Mouse (Mus musculus): Measurements from ENCODE around the gene Ipo13. TPM values are rescaled to one million over a fixed set of nuclear protein-coding genes. Genes with fewer than 3 reads are reported as not detected.

The Ipo13 gene
- polyA plus RNA-seq, 1 experiment: 95.3 TPM

GRCm38 (mm10) chr4:117928699-117929241, 14.0 kb upstream of the Ipo13 start:
- Histone ChIP-seq H3K4me1 (ENCODE audit: control insufficient read depth, insufficient read depth, low read length) (no peaks in the 10 kb centered on the region), H3K27ac (ENCODE audit: insufficient read depth, low read depth, low read length) (no peak overlapping the region), H3K4me3 (ENCODE audit: insufficient read depth, low read length) (peak overlapping the region; percentile 10; the same call in 1 of the 2 replicates)
- TF ChIP-seq POLR2A (IDR thresholded peaks at IDR 0.05; ENCODE audit: borderline replicate concordance, low read depth, low read length): no peak
- peak; percentile 9; the same call in 1 of the 2 replicates for TF ChIP-seq CTCF (IDR thresholded peaks at IDR 0.05; ENCODE audit: low read depth, low read length)

- no peak for TF ChIP-seq POLR2A (IDR thresholded peaks at IDR 0.05; ENCODE audit: borderline replicate concordance, low read depth, low read length)
- TF ChIP-seq CTCF (IDR thresholded peaks at IDR 0.05; ENCODE audit: low read depth, low read length): peak; percentile 92
- Histone ChIP-seq H3K4me1 (ENCODE audit: control insufficient read depth, insufficient read depth, low read length) (no peaks in the 10 kb centered on the region), H3K27ac (ENCODE audit: insufficient read depth, low read depth, low read length) (no peak overlapping the region), H3K4me3 (ENCODE audit: insufficient read depth, low read length) (no peak overlapping the region)
Observed at GRCm38 (mm10) chr4:117928234-117928633, 13.4 kb upstream of the Ipo13 start.

- H3K4me1 ChIP-seq (ENCODE audit: control insufficient read depth, insufficient read depth, low read length): no peaks in the 10 kb centered on the region
- H3K27ac ChIP-seq (ENCODE audit: insufficient read depth, low read depth, low read length): no peak overlapping the region
- TF ChIP-seq POLR2A (IDR thresholded peaks at IDR 0.05; ENCODE audit: borderline replicate concordance, low read depth, low read length) (no peak), CTCF (IDR thresholded peaks at IDR 0.05; ENCODE audit: low read depth, low read length) (no peak)
- H3K4me3 ChIP-seq (ENCODE audit: insufficient read depth, low read length): peak overlapping the region; percentile 50
Observed at GRCm38 (mm10) chr4:117926545-117927482, 12.0 kb upstream of the Ipo13 start.

- Histone ChIP-seq H3K4me1 (ENCODE audit: control insufficient read depth, insufficient read depth, low read length) (no peaks in the 10 kb centered on the region), H3K27ac (ENCODE audit: insufficient read depth, low read depth, low read length) (no peak overlapping the region), H3K4me3 (ENCODE audit: insufficient read depth, low read length) (no peak overlapping the region)
- TF ChIP-seq CTCF (IDR thresholded peaks at IDR 0.05; ENCODE audit: low read depth, low read length) (no peak), POLR2A (IDR thresholded peaks at IDR 0.05; ENCODE audit: borderline replicate concordance, low read depth, low read length) (no peak)
Observed at GRCm38 (mm10) chr4:117924916-117925315, 10.1 kb upstream of the Ipo13 start.

GRCm38 (mm10) chr4:117923450-117923849, 8.7 kb upstream of the Ipo13 start:
- TF ChIP-seq POLR2A (IDR thresholded peaks at IDR 0.05; ENCODE audit: borderline replicate concordance, low read depth, low read length) (no peak), CTCF (IDR thresholded peaks at IDR 0.05; ENCODE audit: low read depth, low read length) (no peak)
- no peak overlapping the region for H3K27ac ChIP-seq (ENCODE audit: insufficient read depth, low read depth, low read length)
- no peak overlapping the region for H3K4me3 ChIP-seq (ENCODE audit: insufficient read depth, low read length)

GRCm38 (mm10) chr4:117921358-117921757, 6.6 kb upstream of the Ipo13 start:
- peaks cover 30% of the 10 kb centered on the region for H3K4me1 ChIP-seq (ENCODE audit: control insufficient read depth, insufficient read depth, low read length)

More at GRCm38 (mm10) chr4:117923450-117923849, 8.7 kb upstream of the Ipo13 start:
- H3K4me1 ChIP-seq (ENCODE audit: control insufficient read depth, insufficient read depth, low read length): peaks cover 10% of the 10 kb centered on the region

GRCm38 (mm10) chr4:117918762-117919161, 4.0 kb upstream of the Ipo13 start:
- H3K4me3 ChIP-seq (ENCODE audit: insufficient read depth, low read length): no peak overlapping the region
- TF ChIP-seq CTCF (IDR thresholded peaks at IDR 0.05; ENCODE audit: low read depth, low read length): no peak
- no peak for TF ChIP-seq POLR2A (IDR thresholded peaks at IDR 0.05; ENCODE audit: borderline replicate concordance, low read depth, low read length)
- 0 out of 2 replicates have a peak overlapping the region, but pooled peaks have one; percentile 7 for H3K27ac ChIP-seq (ENCODE audit: insufficient read depth, low read depth, low read length)
- peaks cover 32% of the 10 kb centered on the region for H3K4me1 ChIP-seq (ENCODE audit: control insufficient read depth, insufficient read depth, low read length)

More at GRCm38 (mm10) chr4:117921358-117921757, 6.6 kb upstream of the Ipo13 start:
- TF ChIP-seq CTCF (IDR thresholded peaks at IDR 0.05; ENCODE audit: low read depth, low read length): no peak
- TF ChIP-seq POLR2A (IDR thresholded peaks at IDR 0.05; ENCODE audit: borderline replicate concordance, low read depth, low read length): no peak
- Histone ChIP-seq H3K27ac (ENCODE audit: insufficient read depth, low read depth, low read length) (no peak overlapping the region), H3K4me3 (ENCODE audit: insufficient read depth, low read length) (no peak overlapping the region)

- H3K4me3 ChIP-seq (ENCODE audit: insufficient read depth, low read length): no peak overlapping the region
- peaks cover 37% of the 10 kb centered on the region for H3K4me1 ChIP-seq (ENCODE audit: control insufficient read depth, insufficient read depth, low read length)
- TF ChIP-seq CTCF (IDR thresholded peaks at IDR 0.05; ENCODE audit: low read depth, low read length) (no peak), POLR2A (IDR thresholded peaks at IDR 0.05; ENCODE audit: borderline replicate concordance, low read depth, low read length) (no peak)
- peak overlapping the region; percentile 7 for H3K27ac ChIP-seq (ENCODE audit: insufficient read depth, low read depth, low read length)
Observed at GRCm38 (mm10) chr4:117918261-117918660, 3.5 kb upstream of the Ipo13 start.

- Histone ChIP-seq H3K4me3 (ENCODE audit: insufficient read depth, low read length) (no peak overlapping the region), H3K27ac (ENCODE audit: insufficient read depth, low read depth, low read length) (peak overlapping the region; percentile 98), H3K4me1 (ENCODE audit: control insufficient read depth, insufficient read depth, low read length) (peaks cover 41% of the 10 kb centered on the region)
- TF ChIP-seq CTCF (IDR thresholded peaks at IDR 0.05; ENCODE audit: low read depth, low read length) (no peak), POLR2A (IDR thresholded peaks at IDR 0.05; ENCODE audit: borderline replicate concordance, low read depth, low read length) (no peak)
Observed at GRCm38 (mm10) chr4:117917847-117918246, 3.0 kb upstream of the Ipo13 start.

GRCm38 (mm10) chr4:117917402-117917801, 2.6 kb upstream of the Ipo13 start:
- peaks cover 43% of the 10 kb centered on the region for H3K4me1 ChIP-seq (ENCODE audit: control insufficient read depth, insufficient read depth, low read length)
- TF ChIP-seq POLR2A (IDR thresholded peaks at IDR 0.05; ENCODE audit: borderline replicate concordance, low read depth, low read length) (no peak), CTCF (IDR thresholded peaks at IDR 0.05; ENCODE audit: low read depth, low read length) (no peak)
- peak overlapping the region; percentile 98 for H3K27ac ChIP-seq (ENCODE audit: insufficient read depth, low read depth, low read length)
- H3K4me3 ChIP-seq (ENCODE audit: insufficient read depth, low read length): no peak overlapping the region
